Mouse (Mus musculus): Measurements from ENCODE around the gene Usp45. TPM values are rescaled to one million over a fixed set of nuclear protein-coding genes. Genes with fewer than 3 reads are reported as not detected.

Gene Usp45
- polyA plus RNA-seq, 1 experiment from 2014 or later, result 5.9 TPM

DNA sequence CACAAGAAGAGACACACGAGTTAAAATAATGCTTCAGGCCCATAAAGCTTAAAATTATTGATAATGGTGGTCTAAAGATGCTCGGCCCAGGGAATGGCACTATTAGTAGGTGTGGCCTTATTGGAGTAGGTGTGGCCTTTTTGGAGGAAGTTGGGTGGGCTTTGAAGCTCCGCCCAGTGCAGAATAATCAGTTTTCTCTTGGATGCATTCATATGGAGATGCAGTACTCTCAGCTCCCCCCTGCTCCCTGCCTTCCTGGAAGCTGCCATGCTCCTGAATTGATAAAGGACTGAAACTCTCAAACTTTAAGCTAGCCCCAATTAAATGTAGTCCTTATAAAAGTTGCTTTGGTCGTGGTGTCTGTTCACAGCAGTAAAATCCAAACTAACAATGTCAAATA is 3.1 kb upstream of the Usp45 start:
- Histone ChIP-seq H3K27me3 (no peaks in the 10 kb centered on the region), H3K27ac (no peak overlapping the region), H3K4me1 (replicated peaks) (peaks cover 8% of the 10 kb centered on the region; the same call in 1 of the 2 replicates), H3K9ac (no peak overlapping the region), H3K36me3 (peaks cover 6% of the 10 kb centered on the region; the same call in 1 of the 2 replicates), H3K4me3 (no peak overlapping the region), H3K9me3 (replicated peaks) (no peaks in the 10 kb centered on the region), H3K4me2 (no peak overlapping the region)
- no peak for ATAC-seq (replicated peaks; ENCODE audit: insufficient number of reproducible peaks, insufficient read depth, low FRiP score, low read depth)
- WGBS, result 64% methylated on average over 4 of the region's 4 CpGs

DNA sequence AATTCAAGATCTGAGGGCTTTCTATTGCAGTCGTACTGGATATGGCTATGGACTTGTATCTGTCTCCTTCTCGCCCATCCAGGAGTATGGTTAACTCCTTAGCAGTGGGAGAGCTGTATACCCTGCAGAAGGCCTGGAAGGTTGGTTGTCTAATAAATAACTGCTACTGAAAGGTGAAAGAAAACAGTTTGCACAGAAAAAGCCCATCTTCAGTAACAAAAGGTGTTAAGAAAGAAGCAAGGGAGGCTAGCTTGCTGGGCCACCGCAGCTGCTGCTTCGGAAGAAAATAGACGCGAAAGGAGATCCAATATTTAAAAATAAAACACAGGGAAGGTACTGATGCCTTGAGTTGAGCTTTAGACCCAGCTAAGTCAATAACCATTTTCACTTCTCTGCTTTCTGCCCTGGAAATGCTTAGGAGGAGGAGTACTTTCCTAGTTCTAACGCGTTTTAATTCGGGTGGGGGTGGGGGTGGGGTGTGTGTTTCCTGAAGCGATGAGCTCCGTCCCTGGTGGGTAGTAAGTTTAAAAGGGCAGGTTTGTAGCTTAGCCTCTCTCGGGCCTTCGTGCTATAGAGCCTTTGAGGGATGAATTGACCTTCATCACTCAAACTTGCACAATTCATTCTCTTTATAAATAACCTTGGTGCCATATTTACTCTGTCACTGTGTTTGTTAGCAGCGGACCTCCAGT is 639 bp upstream of the Usp45 start:
- Histone ChIP-seq H3K27ac (0 out of 2 replicates have a peak overlapping the region, but pooled peaks have one; percentile 8), H3K36me3 (no peaks in the 10 kb centered on the region), H3K4me2 (peak overlapping the region; percentile 68), H3K9ac (peak overlapping the region; percentile 63), H3K9me3 (replicated peaks) (no peaks in the 10 kb centered on the region), H3K27me3 (no peaks in the 10 kb centered on the region), H3K4me3 (peak overlapping the region; percentile 67), H3K4me1 (replicated peaks) (peaks cover 8% of the 10 kb centered on the region; the same call in 1 of the 2 replicates)
- WGBS, result 19% methylated on average over 14 of the region's 14 CpGs
- no peak for ATAC-seq (replicated peaks; ENCODE audit: insufficient number of reproducible peaks, insufficient read depth, low FRiP score, low read depth)

GRCm38 (mm10) chr4:21771064-21771463 is 4.1 kb downstream of the Usp45 start:
- no peaks in the 10 kb centered on the region for H3K9me3 ChIP-seq (replicated peaks)
- 0 out of 2 replicates have a peak, but pooled peaks cover 6% of the 10 kb centered on the region for H3K4me1 ChIP-seq (replicated peaks)
- no peak overlapping the region for H3K4me2 ChIP-seq
- 71% methylated on average over 1 of the region's 1 CpGs for WGBS
- no peak overlapping the region for H3K9ac ChIP-seq
- no peaks in the 10 kb centered on the region for H3K36me3 ChIP-seq
- no peaks in the 10 kb centered on the region for H3K27me3 ChIP-seq
- no peak overlapping the region for H3K27ac ChIP-seq
- no peak overlapping the region for H3K4me3 ChIP-seq
- ATAC-seq (replicated peaks; ENCODE audit: insufficient number of reproducible peaks, insufficient read depth, low FRiP score, low read depth), result no peak

GRCm38 (mm10) chr4:21772306-21772705 is 5.3 kb downstream of the Usp45 start:
- Histone ChIP-seq H3K4me3 (no peak overlapping the region), H3K27me3 (no peaks in the 10 kb centered on the region), H3K4me1 (replicated peaks) (peaks cover 8% of the 10 kb centered on the region)

DNA sequence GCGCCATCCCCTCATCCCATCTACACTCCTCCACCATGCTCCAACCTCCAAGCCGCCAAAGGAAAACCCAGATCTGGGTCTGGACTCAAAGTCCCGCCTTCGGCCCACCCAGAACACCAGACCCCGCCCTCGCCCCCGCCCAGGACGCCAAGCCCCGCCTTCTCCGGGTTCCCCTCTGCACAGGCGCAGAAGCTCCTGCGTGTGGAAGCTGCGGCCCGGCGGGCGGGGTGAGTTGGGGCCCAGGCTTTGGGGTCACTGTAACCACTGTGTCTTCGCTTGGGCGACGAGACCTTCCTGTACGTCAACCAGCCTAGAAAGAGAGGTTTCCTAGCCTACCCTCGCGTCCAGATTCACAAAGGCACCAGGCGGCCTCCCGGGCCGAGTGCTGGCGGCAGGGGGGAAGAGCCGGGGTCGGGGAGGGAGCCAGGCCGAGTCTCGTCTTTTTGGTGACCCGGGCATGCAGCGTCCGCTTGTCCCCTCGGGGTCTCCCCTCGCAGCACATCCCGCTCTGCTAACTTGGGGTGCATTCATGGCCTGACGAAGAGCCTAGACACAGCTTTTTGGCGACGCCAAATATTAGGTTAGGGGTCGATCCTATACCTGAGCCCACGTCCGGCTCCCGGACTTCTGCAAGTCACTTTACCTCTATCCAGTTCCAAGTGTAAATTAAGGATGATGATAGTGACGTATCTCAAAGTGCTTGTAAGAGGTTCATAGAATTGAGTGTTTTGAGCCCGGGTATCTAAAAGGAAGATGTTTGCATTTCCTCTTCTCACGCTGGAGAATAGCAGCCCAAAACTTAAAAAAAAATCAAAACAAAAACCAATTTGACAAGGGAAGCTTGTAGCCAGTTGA is 9.4 kb downstream of the Usp45 start:
- ATAC-seq (replicated peaks; ENCODE audit: insufficient number of reproducible peaks, insufficient read depth, low FRiP score, low read depth), result peak; percentile 96
- H3K27ac ChIP-seq, result peak overlapping the region; percentile 51; the same call in 1 of the 2 replicates
- WGBS, result under 1% methylated on average over 46 of the region's 46 CpGs

More at GRCm38 (mm10) chr4:21772306-21772705, 5.3 kb downstream of the Usp45 start:
- Histone ChIP-seq H3K9me3 (replicated peaks) (no peaks in the 10 kb centered on the region), H3K9ac (no peak overlapping the region), H3K4me2 (no peak overlapping the region), H3K27ac (no peak overlapping the region), H3K36me3 (no peaks in the 10 kb centered on the region)
- 88% methylated on average over 1 of the region's 1 CpGs for WGBS
- no peak for ATAC-seq (replicated peaks; ENCODE audit: insufficient number of reproducible peaks, insufficient read depth, low FRiP score, low read depth)

DNA sequence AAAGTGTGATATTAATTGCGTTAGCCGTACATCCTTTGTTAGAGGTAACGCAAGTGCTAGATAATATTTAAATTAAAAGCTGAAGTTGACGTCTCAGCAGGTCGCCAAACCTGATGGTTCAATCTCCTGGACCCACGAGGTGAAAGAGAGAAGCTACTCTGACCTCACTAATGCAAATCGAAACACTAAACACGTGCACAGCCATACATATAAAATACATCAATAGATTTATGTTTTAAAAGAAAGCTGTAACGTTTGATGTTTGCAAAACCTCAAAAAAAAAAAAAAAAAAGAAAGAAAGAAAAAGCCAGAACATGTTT is 9.9 kb downstream of the Usp45 start:
- Histone ChIP-seq H3K4me1 (replicated peaks) (peaks cover 12% of the 10 kb centered on the region), H3K9me3 (replicated peaks) (no peaks in the 10 kb centered on the region), H3K4me2 (peak overlapping the region; percentile 77), H3K27me3 (no peaks in the 10 kb centered on the region), H3K9ac (peak overlapping the region; percentile 79), H3K27ac (no peak overlapping the region), H3K4me3 (peak overlapping the region; percentile 78), H3K36me3 (peaks cover 2% of the 10 kb centered on the region; the same call in 1 of the 2 replicates)
- WGBS, result 6% methylated on average over 9 of the region's 9 CpGs
- ATAC-seq (replicated peaks; ENCODE audit: insufficient number of reproducible peaks, insufficient read depth, low FRiP score, low read depth), result no peak

More for the DNA sequence above, 9.4 kb downstream of the Usp45 start:
- peak overlapping the region; percentile 77 for H3K4me2 ChIP-seq
- no peaks in the 10 kb centered on the region; the same call in 1 of the 2 replicates for H3K36me3 ChIP-seq
- H3K9ac ChIP-seq, result peak overlapping the region; percentile 79
- no peaks in the 10 kb centered on the region for H3K27me3 ChIP-seq
- peak overlapping the region; percentile 78 for H3K4me3 ChIP-seq
- H3K4me1 ChIP-seq (replicated peaks), result peaks cover 12% of the 10 kb centered on the region
- H3K9me3 ChIP-seq (replicated peaks), result no peaks in the 10 kb centered on the region

DNA sequence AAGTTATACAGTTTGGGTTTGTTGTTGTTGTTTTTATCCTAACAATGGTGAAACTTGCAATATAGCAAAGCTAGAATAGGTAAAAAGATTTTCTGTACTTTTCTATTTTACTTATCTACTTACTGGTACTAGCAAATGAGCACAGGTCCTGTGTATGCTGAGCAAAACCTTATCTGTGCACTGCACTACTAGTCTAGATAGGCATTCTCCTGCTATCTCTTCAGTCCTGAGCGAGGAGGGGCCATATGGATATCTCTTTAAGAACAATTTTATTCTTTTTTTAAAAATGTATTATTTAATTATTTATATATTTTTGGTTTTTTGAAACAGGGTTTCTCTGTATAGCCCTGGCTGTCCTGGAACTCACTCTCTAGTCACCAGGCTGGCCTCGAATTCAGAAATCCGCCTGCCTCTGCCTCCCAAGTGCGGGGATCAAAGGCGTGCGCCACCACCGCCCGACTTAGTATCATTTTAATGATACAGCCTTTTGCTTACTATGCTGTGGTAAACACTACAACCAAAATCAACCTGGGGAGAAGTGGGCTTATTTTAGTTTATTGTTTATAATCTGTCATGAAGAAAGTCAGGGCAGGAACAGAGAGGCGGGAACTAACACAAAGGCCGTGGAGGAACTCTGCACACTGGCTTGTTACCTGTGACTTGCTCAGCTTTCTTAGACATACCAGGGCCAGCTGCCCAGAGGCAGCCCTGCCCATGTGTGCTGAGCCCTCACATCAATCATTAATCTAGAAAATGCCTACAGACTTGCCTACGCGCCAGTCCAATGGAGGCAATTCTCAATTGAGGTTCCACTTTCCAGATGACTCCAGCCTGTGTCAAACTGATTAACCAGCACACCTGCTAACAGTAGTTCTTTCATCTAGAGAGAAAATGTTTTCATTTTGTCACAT is 14.1 kb downstream of the Usp45 start:
- Histone ChIP-seq H3K36me3 (peaks cover 33% of the 10 kb centered on the region), H3K9me3 (replicated peaks) (no peaks in the 10 kb centered on the region), H3K27me3 (no peaks in the 10 kb centered on the region), H3K27ac (no peak overlapping the region), H3K4me3 (no peak overlapping the region), H3K4me2 (no peak overlapping the region), H3K4me1 (replicated peaks) (peaks cover 8% of the 10 kb centered on the region), H3K9ac (no peak overlapping the region)
- ATAC-seq (replicated peaks; ENCODE audit: insufficient number of reproducible peaks, insufficient read depth, low FRiP score, low read depth), result no peak
- 93% methylated on average over 12 of the region's 12 CpGs for WGBS

GRCm38 (mm10) chr4:21786268-21786667 is 19.3 kb downstream of the Usp45 start:
- 93% methylated on average over 12 of the region's 12 CpGs for WGBS
- Histone ChIP-seq H3K4me2 (no peak overlapping the region), H3K27ac (no peak overlapping the region), H3K27me3 (no peaks in the 10 kb centered on the region), H3K9me3 (replicated peaks) (no peaks in the 10 kb centered on the region), H3K4me1 (replicated peaks) (no peaks in the 10 kb centered on the region), H3K9ac (no peak overlapping the region), H3K36me3 (peaks cover 45% of the 10 kb centered on the region), H3K4me3 (no peak overlapping the region)
- no peak for ATAC-seq (replicated peaks; ENCODE audit: insufficient number of reproducible peaks, insufficient read depth, low FRiP score, low read depth)

- H3K36me3 ChIP-seq, result peaks cover 36% of the 10 kb centered on the region
- 82% methylated on average over 6 of the region's 6 CpGs for WGBS
- no peak overlapping the region for H3K4me2 ChIP-seq
- H3K4me1 ChIP-seq (replicated peaks), result no peaks in the 10 kb centered on the region
- ATAC-seq (replicated peaks; ENCODE audit: insufficient number of reproducible peaks, insufficient read depth, low FRiP score, low read depth), result no peak
- H3K27me3 ChIP-seq, result no peaks in the 10 kb centered on the region
- H3K9me3 ChIP-seq (replicated peaks), result no peaks in the 10 kb centered on the region
- H3K4me3 ChIP-seq, result no peak overlapping the region
- H3K27ac ChIP-seq, result no peak overlapping the region
- no peak overlapping the region for H3K9ac ChIP-seq
These were observed 21.9 kb downstream of the Usp45 start for GRCm38 (mm10) chr4:21788903-21789302.

- no peak overlapping the region for H3K4me3 ChIP-seq
- peaks cover 27% of the 10 kb centered on the region for H3K36me3 ChIP-seq
- H3K9me3 ChIP-seq (replicated peaks), result no peaks in the 10 kb centered on the region
- H3K27ac ChIP-seq, result no peak overlapping the region
- no peak overlapping the region for H3K4me2 ChIP-seq
- no peak overlapping the region for H3K9ac ChIP-seq
- ATAC-seq (replicated peaks; ENCODE audit: insufficient number of reproducible peaks, insufficient read depth, low FRiP score, low read depth), result no peak
- H3K4me1 ChIP-seq (replicated peaks), result no peaks in the 10 kb centered on the region
- 77% methylated on average over 4 of the region's 4 CpGs for WGBS
- no peaks in the 10 kb centered on the region for H3K27me3 ChIP-seq
These were observed 22.9 kb downstream of the Usp45 start for GRCm38 (mm10) chr4:21789836-21790235.

GRCm38 (mm10) chr4:21793631-21794030 is 26.7 kb downstream of the Usp45 start:
- no peak for ATAC-seq (replicated peaks; ENCODE audit: insufficient number of reproducible peaks, insufficient read depth, low FRiP score, low read depth)
- H3K4me3 ChIP-seq, result no peak overlapping the region
- H3K9me3 ChIP-seq (replicated peaks), result no peaks in the 10 kb centered on the region
- peaks cover 16% of the 10 kb centered on the region; the same call in 1 of the 2 replicates for H3K36me3 ChIP-seq
- H3K27me3 ChIP-seq, result no peaks in the 10 kb centered on the region
- H3K27ac ChIP-seq, result no peak overlapping the region
- H3K4me2 ChIP-seq, result no peak overlapping the region
- H3K9ac ChIP-seq, result no peak overlapping the region
- 31% methylated on average over 3 of the region's 3 CpGs for WGBS
- H3K4me1 ChIP-seq (replicated peaks), result no peaks in the 10 kb centered on the region
